Mouse (Mus musculus): ENCODE measurements at regions not wholly inside any gene's neighbourhood (a gene's known extent, or its start where the extent isn't known, plus 50 kb on each side); places are given as distances from the start of the nearest gene placed in this dataset.

DNA sequence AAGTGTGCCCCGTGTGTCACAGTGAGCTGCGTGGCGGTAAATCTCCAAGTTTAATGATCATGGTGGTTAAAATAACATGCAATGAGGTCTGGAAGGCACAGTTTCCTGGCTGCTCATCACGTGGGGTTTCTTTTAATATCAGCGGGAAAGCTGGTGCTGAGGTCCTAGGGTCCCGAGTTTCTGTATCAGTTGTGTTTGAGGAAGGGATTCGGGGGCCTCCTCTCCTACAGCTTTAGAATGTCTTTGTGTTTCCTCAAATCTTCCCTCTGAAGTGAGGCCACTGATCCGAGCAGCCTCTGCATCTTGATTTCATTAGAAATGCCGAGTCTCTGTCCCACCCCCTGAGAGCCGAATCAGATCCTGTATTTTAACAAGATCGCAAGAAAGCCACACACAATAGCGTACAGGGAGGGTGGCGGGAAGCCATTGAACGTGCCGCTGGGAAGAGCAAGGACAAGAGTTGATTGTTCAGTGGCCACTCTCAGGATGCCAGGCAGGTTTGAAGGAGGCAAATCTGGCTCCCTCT, 215.5 kb downstream of the Ppp4r2 start:
- H3K36me3 ChIP-seq = no peaks in the 10 kb centered on the region
- 40% methylated on average over 15 of the region's 15 CpGs for WGBS
- H3K9me3 ChIP-seq (replicated peaks) = no peaks in the 10 kb centered on the region
- no peaks in the 10 kb centered on the region for H3K27me3 ChIP-seq
- H3K4me1 ChIP-seq = peaks cover 11% of the 10 kb centered on the region; the same call in 1 of the 2 replicates
- H3K4me2 ChIP-seq (replicated peaks) = peak overlapping the region; percentile 24
- H3K27ac ChIP-seq (replicated peaks) = no peak overlapping the region
- no peak overlapping the region for H3K4me3 ChIP-seq (replicated peaks)
- H3K9ac ChIP-seq = no peak overlapping the region
- ATAC-seq (ENCODE audit: insufficient number of reproducible peaks, low FRiP score, low TSS enrichment, low read depth) = no peak

DNA sequence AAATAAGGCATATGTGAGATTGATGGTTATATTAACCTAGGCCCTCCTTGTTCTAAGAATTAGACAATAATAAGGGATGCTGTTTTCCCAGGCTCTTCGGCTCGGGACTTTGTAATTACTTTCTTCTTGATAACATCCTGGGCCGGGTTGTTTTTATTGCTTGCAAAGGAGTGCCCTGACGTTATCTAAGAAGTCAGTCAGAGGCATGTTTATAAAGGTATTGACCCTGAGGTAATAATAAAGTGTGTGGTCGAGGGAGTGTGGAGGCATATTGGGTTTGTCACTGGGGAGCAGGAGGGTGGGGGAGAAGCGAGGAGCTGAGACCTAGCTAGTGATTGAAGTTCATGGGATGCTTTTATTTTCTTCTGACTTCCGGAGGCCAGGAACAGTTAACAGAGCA, 221.5 kb downstream of the Ppp4r2 start:
- no peaks in the 10 kb centered on the region for H3K9me3 ChIP-seq (replicated peaks)
- no peak for ATAC-seq (ENCODE audit: insufficient number of reproducible peaks, low FRiP score, low TSS enrichment, low read depth)
- H3K4me2 ChIP-seq (replicated peaks) = no peak overlapping the region
- H3K4me3 ChIP-seq (replicated peaks) = no peak overlapping the region
- no peak overlapping the region for H3K27ac ChIP-seq (replicated peaks)
- H3K36me3 ChIP-seq = no peaks in the 10 kb centered on the region
- no peaks in the 10 kb centered on the region for H3K27me3 ChIP-seq
- WGBS = 64% methylated on average over 7 of the region's 7 CpGs
- no peak overlapping the region for H3K9ac ChIP-seq
- H3K4me1 ChIP-seq = no peaks in the 10 kb centered on the region

DNA sequence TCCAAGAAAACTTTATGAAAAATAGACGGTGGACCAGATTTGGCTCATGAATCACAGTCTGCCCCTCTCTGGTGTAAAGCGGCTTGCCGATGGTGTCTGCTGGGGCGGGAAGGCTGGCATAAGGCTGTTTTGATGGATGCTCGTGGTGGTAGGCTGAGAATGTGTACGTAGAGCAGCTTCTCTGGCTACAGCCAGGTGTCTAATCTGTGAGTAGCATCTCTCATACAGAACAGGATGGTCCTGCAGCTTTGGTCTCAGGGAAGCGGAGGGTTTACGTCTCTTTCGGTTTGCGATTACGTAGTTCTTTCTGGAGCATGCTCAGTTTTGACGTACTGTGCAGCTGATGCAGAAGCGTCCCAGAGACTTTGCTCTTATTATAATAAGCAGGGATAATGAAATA, 222.9 kb downstream of the Ppp4r2 start:
- Histone ChIP-seq H3K4me2 (replicated peaks) (no peak overlapping the region), H3K9ac (no peak overlapping the region), H3K36me3 (no peaks in the 10 kb centered on the region), H3K4me3 (replicated peaks) (no peak overlapping the region), H3K27me3 (no peaks in the 10 kb centered on the region), H3K4me1 (no peaks in the 10 kb centered on the region), H3K27ac (replicated peaks) (no peak overlapping the region), H3K9me3 (replicated peaks) (no peaks in the 10 kb centered on the region)
- 88% methylated on average over 13 of the region's 13 CpGs for WGBS
- ATAC-seq (ENCODE audit: insufficient number of reproducible peaks, low FRiP score, low TSS enrichment, low read depth) = no peak

DNA sequence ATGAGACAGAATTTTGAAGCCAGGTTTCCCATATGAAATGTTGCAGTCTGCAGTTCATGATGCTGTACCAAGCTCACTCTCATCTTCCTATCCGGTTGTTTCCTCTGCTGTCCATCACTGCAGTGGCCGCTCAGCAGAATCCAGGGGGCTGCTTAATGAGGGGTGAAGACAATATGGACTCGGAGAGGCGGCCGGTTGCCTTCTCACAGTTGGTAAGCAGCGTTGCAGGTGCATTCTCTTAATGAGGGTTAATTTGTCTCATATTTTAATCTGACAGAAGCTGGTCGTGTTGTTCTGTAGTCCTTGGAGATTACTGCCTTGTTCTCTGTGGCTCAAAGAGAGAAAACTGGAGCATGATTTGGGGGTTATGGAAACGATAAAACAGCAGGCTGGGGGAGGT, 225.6 kb downstream of the Ppp4r2 start:
- Histone ChIP-seq H3K9ac (no peak overlapping the region), H3K9me3 (replicated peaks) (no peaks in the 10 kb centered on the region), H3K27me3 (no peaks in the 10 kb centered on the region), H3K4me3 (replicated peaks) (no peak overlapping the region), H3K4me1 (no peaks in the 10 kb centered on the region), H3K36me3 (no peaks in the 10 kb centered on the region), H3K27ac (replicated peaks) (no peak overlapping the region), H3K4me2 (replicated peaks) (no peak overlapping the region)
- 81% methylated on average over 8 of the region's 8 CpGs for WGBS
- no peak for ATAC-seq (ENCODE audit: insufficient number of reproducible peaks, low FRiP score, low TSS enrichment, low read depth)

DNA sequence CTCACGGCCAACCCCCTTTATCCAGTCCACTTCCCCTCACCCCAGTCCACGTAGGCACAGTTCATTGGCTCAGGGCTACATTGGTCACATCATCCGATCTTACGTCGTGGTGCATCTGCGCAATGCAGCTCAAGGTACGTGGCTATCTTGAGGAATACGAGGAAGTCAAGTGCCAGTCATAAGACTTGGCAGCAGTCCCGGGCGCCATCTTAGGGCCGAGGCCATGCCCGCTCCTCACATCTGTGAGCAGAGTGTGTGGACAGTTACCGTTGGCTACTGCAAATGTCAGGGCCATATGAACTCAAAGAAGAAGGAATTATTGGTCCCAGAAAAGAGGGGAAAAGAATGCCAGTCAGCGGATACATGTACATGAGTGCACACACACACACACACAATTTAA, 228.8 kb downstream of the Ppp4r2 start:
- Histone ChIP-seq H3K9ac (no peak overlapping the region), H3K9me3 (replicated peaks) (no peaks in the 10 kb centered on the region), H3K27me3 (no peaks in the 10 kb centered on the region), H3K27ac (replicated peaks) (no peak overlapping the region), H3K36me3 (no peaks in the 10 kb centered on the region), H3K4me3 (replicated peaks) (no peak overlapping the region), H3K4me1 (no peaks in the 10 kb centered on the region), H3K4me2 (replicated peaks) (no peak overlapping the region)
- no peak for ATAC-seq (ENCODE audit: insufficient number of reproducible peaks, low FRiP score, low TSS enrichment, low read depth)
- WGBS = 91% methylated on average over 14 of the region's 14 CpGs

DNA sequence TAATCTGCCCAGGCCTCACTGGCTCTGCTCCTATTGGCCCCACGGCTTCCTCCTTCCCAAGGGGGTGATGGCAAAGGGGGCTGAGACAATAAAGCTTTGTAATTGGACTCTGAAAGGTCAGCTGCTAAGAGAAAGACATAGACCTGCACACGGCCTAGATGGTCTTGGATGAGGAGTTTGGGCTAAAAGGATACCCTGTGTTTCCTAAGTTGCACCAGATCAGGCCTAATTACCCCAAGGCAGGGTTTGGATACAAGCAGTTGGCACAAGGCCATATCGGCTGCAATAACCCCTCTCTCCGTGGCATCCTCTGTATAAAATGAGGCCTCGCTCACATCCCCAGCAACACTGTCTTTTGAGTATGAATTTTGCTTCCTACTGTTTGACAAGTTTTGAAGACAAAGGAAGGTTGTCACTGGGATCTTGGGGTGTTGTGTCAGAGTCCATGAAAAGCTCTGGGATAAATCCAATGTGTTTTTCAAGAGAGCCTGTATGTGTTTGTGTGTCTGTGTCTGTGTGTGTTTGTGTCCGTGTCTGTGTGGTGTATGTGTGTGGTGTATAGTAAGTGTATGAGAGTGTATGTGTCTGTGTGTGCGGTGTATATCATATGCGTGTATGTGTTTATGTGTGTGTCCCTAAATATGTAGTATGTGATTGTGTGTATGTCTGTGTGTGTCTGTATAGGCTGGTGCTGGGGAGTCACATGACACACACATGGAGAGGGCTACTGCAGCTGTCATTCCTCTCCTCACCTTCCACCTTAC, 242.5 kb downstream of the Ppp4r2 start:
- 69% methylated on average over 8 of the region's 8 CpGs for WGBS
- no peak overlapping the region for H3K27ac ChIP-seq (replicated peaks)
- H3K4me1 ChIP-seq = no peaks in the 10 kb centered on the region
- H3K4me3 ChIP-seq (replicated peaks) = no peak overlapping the region
- H3K27me3 ChIP-seq = no peaks in the 10 kb centered on the region
- H3K4me2 ChIP-seq (replicated peaks) = no peak overlapping the region
- no peak for ATAC-seq (ENCODE audit: insufficient number of reproducible peaks, low FRiP score, low TSS enrichment, low read depth)
- H3K9ac ChIP-seq = no peak overlapping the region
- H3K36me3 ChIP-seq = no peaks in the 10 kb centered on the region
- H3K9me3 ChIP-seq (replicated peaks) = no peaks in the 10 kb centered on the region

DNA sequence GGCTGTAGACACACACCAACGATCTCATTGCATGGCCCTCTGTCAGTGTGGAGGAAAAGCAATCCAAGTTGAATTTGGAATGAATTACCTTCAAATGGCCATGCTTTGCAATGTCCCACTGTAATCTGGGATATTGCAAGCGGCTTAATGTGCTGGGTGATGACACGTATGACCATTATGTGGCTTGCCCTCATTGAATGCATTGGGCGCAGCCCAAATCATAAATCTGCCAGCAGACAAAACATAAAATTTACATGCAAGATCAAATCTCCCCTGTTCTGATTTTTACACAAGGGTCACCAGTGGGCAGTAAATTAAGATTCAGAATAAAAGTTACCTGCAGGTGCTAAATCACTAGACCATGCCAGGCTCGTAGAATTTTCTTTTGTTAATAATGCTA, 244.9 kb downstream of the Ppp4r2 start:
- Histone ChIP-seq H3K27ac (replicated peaks) (no peak overlapping the region), H3K9ac (no peak overlapping the region), H3K4me3 (replicated peaks) (no peak overlapping the region), H3K9me3 (replicated peaks) (no peaks in the 10 kb centered on the region), H3K36me3 (no peaks in the 10 kb centered on the region), H3K4me2 (replicated peaks) (no peak overlapping the region), H3K4me1 (no peaks in the 10 kb centered on the region), H3K27me3 (no peaks in the 10 kb centered on the region)
- WGBS = 84% methylated on average over 5 of the region's 5 CpGs
- ATAC-seq (ENCODE audit: insufficient number of reproducible peaks, low FRiP score, low TSS enrichment, low read depth) = no peak

DNA sequence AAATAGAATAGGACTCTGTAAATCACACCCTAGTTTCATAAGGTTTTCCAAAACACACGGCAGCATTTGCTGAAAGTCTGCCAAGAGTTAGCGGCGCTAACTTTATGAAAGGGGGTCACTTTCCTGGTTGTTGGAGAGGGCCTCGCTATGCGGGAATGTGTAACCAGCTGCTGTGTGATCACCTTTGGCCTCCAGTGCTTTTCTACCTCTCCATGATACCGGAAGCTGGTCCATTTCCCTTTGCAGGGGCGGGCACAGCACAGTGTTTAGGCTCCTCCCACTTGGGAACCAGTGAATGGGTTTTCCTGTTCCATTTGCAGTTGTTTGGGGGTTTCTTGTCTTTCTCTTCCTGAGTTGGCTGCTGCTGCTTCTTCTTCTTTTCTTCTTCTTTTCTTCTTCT, 250.3 kb downstream of the Ppp4r2 start:
- no peak for ATAC-seq (ENCODE audit: insufficient number of reproducible peaks, low FRiP score, low TSS enrichment, low read depth)
- Histone ChIP-seq H3K9ac (no peak overlapping the region), H3K4me2 (replicated peaks) (no peak overlapping the region), H3K27ac (replicated peaks) (no peak overlapping the region), H3K4me3 (replicated peaks) (no peak overlapping the region), H3K9me3 (replicated peaks) (no peaks in the 10 kb centered on the region), H3K4me1 (no peaks in the 10 kb centered on the region), H3K36me3 (no peaks in the 10 kb centered on the region), H3K27me3 (no peaks in the 10 kb centered on the region)
- 55% methylated on average over 7 of the region's 7 CpGs for WGBS

DNA sequence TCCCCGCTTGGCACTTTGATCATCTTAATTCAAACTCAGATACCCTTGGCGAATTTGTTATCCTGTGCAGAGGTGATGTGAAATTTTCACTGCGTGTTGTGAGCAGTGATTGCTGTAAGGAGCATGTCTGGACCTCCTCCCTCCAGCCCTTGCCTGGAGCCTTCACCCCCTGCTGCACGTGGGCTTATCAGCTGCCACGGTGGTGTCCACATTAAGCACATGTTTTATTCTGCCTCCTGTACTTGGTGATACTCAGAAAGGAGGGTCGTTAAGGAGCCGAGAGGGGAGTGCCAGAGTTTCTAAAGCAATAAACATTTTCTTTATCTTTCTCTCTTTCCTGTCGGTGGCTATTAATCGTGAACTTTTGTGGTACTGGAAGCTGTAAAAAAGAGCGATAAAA, 258.8 kb downstream of the Ppp4r2 start:
- Histone ChIP-seq H3K4me3 (replicated peaks) (no peak overlapping the region), H3K4me1 (no peaks in the 10 kb centered on the region), H3K9ac (no peak overlapping the region), H3K36me3 (no peaks in the 10 kb centered on the region), H3K27ac (replicated peaks) (no peak overlapping the region), H3K9me3 (replicated peaks) (no peaks in the 10 kb centered on the region), H3K4me2 (replicated peaks) (no peak overlapping the region), H3K27me3 (no peaks in the 10 kb centered on the region)
- no peak for ATAC-seq (ENCODE audit: insufficient number of reproducible peaks, low FRiP score, low TSS enrichment, low read depth)
- WGBS = 45% methylated on average over 10 of the region's 10 CpGs

Data from embryonic facial prominence, embryonic 15.5 days (tissue).